Mouse (Mus musculus) limb, embryonic 10.5 days (tissue): ENCODE results near the gene Rita1. TPM values are rescaled to one million over a fixed set of nuclear protein-coding genes. Genes with fewer than 3 reads are reported as not detected.

Source experiments
- DNase-seq: peaks from one replicate; pipeline ENCODE4 v3.0.0-alpha.2; 2017; ENCODE audit warnings: low spot score
- H3K27ac ChIP-seq: fragments of 300-500 bp; sonication (generic); 2 replicates; pipeline ENCODE4 v1.5.1; 2016; ENCODE audit warnings: mild to moderate bottlenecking
- H3K27me3 ChIP-seq: fragments of 300-500 bp; sonication (generic); 2 replicates; pipeline ENCODE4 v1.6.1; 2016; ENCODE audit warnings: low read depth, mild to moderate bottlenecking; ENCODE audit not compliant: poor library complexity, severe bottlenecking
- H3K36me3 ChIP-seq: fragments of 300-500 bp; sonication (generic); 2 replicates; pipeline ENCODE4 v1.6.1; 2016; ENCODE audit warnings: mild to moderate bottlenecking, moderate library complexity
- H3K4me1 ChIP-seq: fragments of 300-500 bp; sonication (generic); 2 replicates; pipeline ENCODE4 v1.6.1; 2016
- H3K4me3 ChIP-seq: fragments of 300-500 bp; sonication (generic); 2 replicates; pipeline ENCODE4 v1.5.1; 2016; ENCODE audit warnings: mild to moderate bottlenecking, moderate library complexity
- H3K9me3 ChIP-seq: fragments of 300-500 bp; sonication (generic); replicated peaks from 2 replicates; pipeline ENCODE4 v1.6.1; 2016; ENCODE audit warnings: mild to moderate bottlenecking
- WGBS: fragments of 180-500 bp; shearing (Covaris S2); methylation state at CpG from one replicate; pipeline ENCODE4 v1.1.7; 2016; 5-methylcytosine and 5-hydroxymethylcytosine counted together
- polyA plus RNA-seq: library from polyadenylated mRNA; unstranded; fragments of >200 nt; fragmentation: Nextera tagmentation; extraction: Ambion mirVana; gene quantifications from 2 replicates; pipeline ENCODE4 v1.2.1, GENCODE M21; 2016

The Rita1 gene
- polyA plus RNA-seq, 1 experiment from 2014 or later = 19.5 TPM

DNA sequence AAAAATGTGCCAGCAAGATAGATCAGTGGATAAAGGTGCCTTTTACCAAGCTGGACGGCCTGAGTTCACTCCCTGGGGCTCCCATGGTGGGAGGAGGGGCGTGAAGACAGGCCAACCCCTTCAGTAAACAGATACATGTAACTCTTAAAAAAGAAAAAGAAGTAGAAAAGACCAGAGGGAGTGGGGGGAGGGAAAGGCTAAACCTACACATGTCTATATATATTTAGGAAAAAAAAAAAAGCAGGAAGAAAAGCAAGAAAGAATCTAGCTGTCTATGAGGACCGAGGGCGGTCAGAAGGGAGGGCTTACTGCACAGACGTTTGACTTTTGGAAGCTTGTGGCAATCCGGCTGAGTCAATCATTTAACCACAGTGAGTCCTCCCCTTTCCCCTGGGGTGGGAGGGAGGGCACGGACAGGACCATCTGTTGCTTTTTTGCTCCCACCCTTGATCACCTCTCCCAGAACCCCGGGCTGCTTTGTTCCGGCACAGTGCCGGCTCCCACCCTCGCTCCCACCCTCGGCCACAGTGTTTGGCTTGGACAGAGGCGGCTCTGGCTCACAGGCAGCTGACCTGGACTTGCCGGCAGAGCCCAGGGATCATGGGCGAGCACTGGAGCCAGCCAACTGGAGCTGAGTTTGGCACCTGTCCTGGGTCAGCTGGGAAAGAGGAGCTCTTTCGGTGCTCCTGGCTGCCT lies 51.6 kb downstream of the Rita1 start:
- Histone ChIP-seq H3K9me3 (no peaks in the 10 kb centered on the region), H3K27me3 (no peaks in the 10 kb centered on the region), H3K36me3 (peaks cover 16% of the 10 kb centered on the region), H3K4me1 (peaks cover 63% of the 10 kb centered on the region), H3K4me3 (peak overlapping the region; percentile 18; the same call in 1 of the 2 replicates), H3K27ac (peak overlapping the region; percentile 75)
- DNase-seq = peak; percentile 68
- WGBS = 28% methylated on average over 16 of the region's 16 CpGs

GRCm38 (mm10) chr5:120560129-120560615 lies 52.2 kb downstream of the Rita1 start:
- Histone ChIP-seq H3K27me3 (no peaks in the 10 kb centered on the region), H3K4me3 (no peak overlapping the region; the same call in 1 of the 2 replicates), H3K27ac (peak overlapping the region; percentile 70), H3K4me1 (peaks cover 57% of the 10 kb centered on the region), H3K9me3 (no peaks in the 10 kb centered on the region), H3K36me3 (peaks cover 22% of the 10 kb centered on the region)
- WGBS = 71% methylated on average over 9 of the region's 9 CpGs
- DNase-seq = no peak

DNA sequence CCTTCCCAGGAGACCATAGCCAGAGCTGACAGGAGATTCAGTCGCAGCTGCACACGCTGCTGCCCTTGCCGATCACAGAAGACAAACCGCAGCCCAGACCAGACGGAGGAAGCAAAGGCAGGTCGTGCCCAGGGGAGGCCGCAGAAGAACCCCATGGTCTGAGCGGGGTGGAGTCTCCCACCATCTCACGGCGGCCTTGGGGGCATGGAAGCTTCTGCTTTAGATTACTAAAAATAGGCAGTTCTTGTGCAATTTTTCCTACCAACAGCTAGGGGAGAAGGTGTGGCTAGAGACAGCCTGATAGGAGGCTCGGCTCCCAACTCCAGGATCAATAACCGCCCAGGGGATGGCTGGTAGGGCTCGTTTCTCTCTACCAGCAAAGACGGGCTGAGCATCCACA lies 53.6 kb downstream of the Rita1 start:
- 77% methylated on average over 14 of the region's 14 CpGs for WGBS
- peaks cover 44% of the 10 kb centered on the region for H3K4me1 ChIP-seq

DNA sequence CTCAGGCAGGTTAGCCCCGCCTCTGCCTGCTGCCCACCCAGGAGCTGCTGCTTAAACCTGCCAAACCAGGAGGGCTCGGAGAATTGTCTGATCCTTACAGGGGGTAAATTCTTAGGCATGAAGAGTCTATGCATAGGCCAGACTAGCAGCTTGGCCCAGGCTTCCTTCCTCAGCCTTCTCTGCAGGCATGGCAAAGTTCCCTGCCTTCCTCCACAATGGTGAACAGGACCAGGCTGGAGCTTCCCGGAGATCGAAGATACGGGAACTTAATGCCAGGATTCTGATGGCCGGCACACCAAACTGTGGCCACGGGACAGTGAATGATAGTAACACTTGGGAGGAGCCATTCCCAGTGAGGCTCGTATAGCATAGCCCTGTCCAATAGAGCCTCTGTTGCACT lies 54.3 kb downstream of the Rita1 start:
- Histone ChIP-seq H3K9me3 (no peaks in the 10 kb centered on the region), H3K27ac (peak overlapping the region; percentile 42; the same call in 1 of the 2 replicates), H3K4me3 (no peak overlapping the region), H3K36me3 (peaks cover 41% of the 10 kb centered on the region), H3K27me3 (no peaks in the 10 kb centered on the region), H3K4me1 (peaks cover 37% of the 10 kb centered on the region)
- 78% methylated on average over 8 of the region's 8 CpGs for WGBS
- DNase-seq = no peak

More for the DNA sequence above, 53.6 kb downstream of the Rita1 start:
- H3K9me3 ChIP-seq = no peaks in the 10 kb centered on the region
- DNase-seq = no peak
- peaks cover 34% of the 10 kb centered on the region for H3K36me3 ChIP-seq
- H3K4me3 ChIP-seq = no peak overlapping the region
- H3K27ac ChIP-seq = peak overlapping the region; percentile 15
- H3K27me3 ChIP-seq = no peaks in the 10 kb centered on the region

GRCm38 (mm10) chr5:120555871-120556270 lies 56.5 kb downstream of the Rita1 start:
- Histone ChIP-seq H3K9me3 (no peaks in the 10 kb centered on the region), H3K4me3 (no peak overlapping the region), H3K27ac (no peak overlapping the region; the same call in 1 of the 2 replicates), H3K27me3 (no peaks in the 10 kb centered on the region), H3K36me3 (peaks cover 47% of the 10 kb centered on the region), H3K4me1 (peaks cover 39% of the 10 kb centered on the region)
- no peak for DNase-seq
- 92% methylated on average over 24 of the region's 24 CpGs for WGBS

DNA sequence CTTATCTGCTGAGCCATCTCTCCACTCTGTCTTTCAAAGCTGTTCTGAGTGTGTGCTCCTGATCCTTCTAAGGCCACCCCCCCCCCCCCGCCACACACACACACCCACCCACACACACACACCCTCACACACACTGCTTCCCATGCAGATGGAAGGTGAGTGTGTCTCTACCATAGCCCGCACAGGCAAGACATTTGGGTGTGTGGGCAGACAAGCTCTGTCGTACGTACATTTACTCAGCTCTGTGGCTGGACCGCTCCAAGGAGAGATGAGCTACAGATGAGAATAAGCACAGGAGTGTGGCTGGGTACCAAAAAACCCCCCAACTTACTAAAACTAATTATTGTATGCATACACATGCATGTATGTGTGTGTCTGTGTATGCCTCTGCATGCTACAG lies 61.7 kb downstream of the Rita1 start:
- H3K27me3 ChIP-seq = no peaks in the 10 kb centered on the region
- no peak overlapping the region for H3K27ac ChIP-seq
- no peak overlapping the region for H3K4me3 ChIP-seq
- WGBS = over 99% methylated on average over 4 of the region's 5 CpGs
- peaks cover 30% of the 10 kb centered on the region for H3K4me1 ChIP-seq
- no peaks in the 10 kb centered on the region for H3K9me3 ChIP-seq
- H3K36me3 ChIP-seq = peaks cover 56% of the 10 kb centered on the region
- no peak for DNase-seq

- H3K4me1 ChIP-seq = peaks cover 30% of the 10 kb centered on the region
- no peaks in the 10 kb centered on the region for H3K9me3 ChIP-seq
- no peaks in the 10 kb centered on the region for H3K27me3 ChIP-seq
- DNase-seq = no peak
- no peak overlapping the region; the same call in 1 of the 2 replicates for H3K27ac ChIP-seq
- H3K4me3 ChIP-seq = no peak overlapping the region
- H3K36me3 ChIP-seq = peaks cover 51% of the 10 kb centered on the region
- 83% methylated on average over 5 of the region's 5 CpGs for WGBS
These were observed 62.3 kb downstream of the Rita1 start for GRCm38 (mm10) chr5:120550137-120550536.

- H3K9me3 ChIP-seq = no peaks in the 10 kb centered on the region
- WGBS = 60% methylated on average over 11 of the region's 11 CpGs
- H3K4me3 ChIP-seq = no peak overlapping the region
- DNase-seq = no peak
- peaks cover 30% of the 10 kb centered on the region for H3K4me1 ChIP-seq
- H3K36me3 ChIP-seq = peaks cover 36% of the 10 kb centered on the region
- no peaks in the 10 kb centered on the region for H3K27me3 ChIP-seq
- no peak overlapping the region for H3K27ac ChIP-seq
These were observed 64.0 kb downstream of the Rita1 start for GRCm38 (mm10) chr5:120548236-120548850.

Other genes starting within 250 kb of the Rita1 start
- gene Lhx5, start 180.9 kb downstream of the Rita1 start, polyA plus RNA-seq = not detected in 2 replicates
- 5.2 and 5.6 TPM in 2 replicates for gene Sdsl, start 139.8 kb downstream of the Rita1 start, polyA plus RNA-seq
- not detected in 2 replicates for gene Sds, start 136.1 kb downstream of the Rita1 start, polyA plus RNA-seq
- 41.3 and 43.1 TPM in 2 replicates for gene Plbd2, start 109.0 kb downstream of the Rita1 start, polyA plus RNA-seq
- gene Slc8b1, start 101.4 kb downstream of the Rita1 start, polyA plus RNA-seq = 3.7 and 4.4 TPM in 2 replicates
- gene Tpcn1, start 23.9 kb downstream of the Rita1 start, polyA plus RNA-seq = 12.3 and 13.2 TPM in 2 replicates
- gene Iqcd, start 23.6 kb downstream of the Rita1 start, polyA plus RNA-seq = 0.30 and 0.41 TPM in 2 replicates
- 58.1 and 62.6 TPM in 2 replicates for gene Ddx54, start 150 bp upstream of the Rita1 start, polyA plus RNA-seq
- not detected in 2 replicates for gene Cfap73, start 21.6 kb upstream of the Rita1 start, polyA plus RNA-seq
- 0.13 and 0.36 TPM in 2 replicates for gene Rasal1, start 36.2 kb upstream of the Rita1 start, polyA plus RNA-seq
- 0.84 and 1.7 TPM in 2 replicates for gene Dtx1, start 99.3 kb upstream of the Rita1 start, polyA plus RNA-seq
- gene Oas2, start 137.3 kb upstream of the Rita1 start, polyA plus RNA-seq = not detected in 2 replicates
- gene Oas3, start 165.1 kb upstream of the Rita1 start, polyA plus RNA-seq = 0.14 TPM in 1 of 2 replicates, not detected in the other
- gene Oas1e, start 182.9 kb upstream of the Rita1 start, polyA plus RNA-seq = not detected in 2 replicates
- gene Oas1c, start 199.9 kb upstream of the Rita1 start, polyA plus RNA-seq = 0.23 and 0.43 TPM in 2 replicates
- gene Oas1f, start 234.8 kb upstream of the Rita1 start, polyA plus RNA-seq = not detected in 2 replicates
- gene Oas1h, start 248.8 kb upstream of the Rita1 start, polyA plus RNA-seq = not detected in 2 replicates